Mouse (Mus musculus) limb, embryonic 10.5 days (tissue): ENCODE measurements at regions not wholly inside any gene's neighbourhood (a gene's known extent, or its start where the extent isn't known, plus 50 kb on each side); places are given as distances from the start of the nearest gene placed in this dataset.

Experiments used
- DNase-seq: peaks from one replicate; pipeline ENCODE4 v3.0.0-alpha.2; 2017; ENCODE audit warnings: low spot score
- H3K27ac ChIP-seq: fragments of 300-500 bp; sonication (generic); 2 replicates; pipeline ENCODE4 v1.5.1; 2016; ENCODE audit warnings: mild to moderate bottlenecking
- H3K27me3 ChIP-seq: fragments of 300-500 bp; sonication (generic); 2 replicates; pipeline ENCODE4 v1.6.1; 2016; ENCODE audit warnings: low read depth, mild to moderate bottlenecking; ENCODE audit not compliant: poor library complexity, severe bottlenecking
- H3K36me3 ChIP-seq: fragments of 300-500 bp; sonication (generic); 2 replicates; pipeline ENCODE4 v1.6.1; 2016; ENCODE audit warnings: mild to moderate bottlenecking, moderate library complexity
- H3K4me1 ChIP-seq: fragments of 300-500 bp; sonication (generic); 2 replicates; pipeline ENCODE4 v1.6.1; 2016
- H3K4me3 ChIP-seq: fragments of 300-500 bp; sonication (generic); 2 replicates; pipeline ENCODE4 v1.5.1; 2016; ENCODE audit warnings: mild to moderate bottlenecking, moderate library complexity
- H3K9me3 ChIP-seq: fragments of 300-500 bp; sonication (generic); replicated peaks from 2 replicates; pipeline ENCODE4 v1.6.1; 2016; ENCODE audit warnings: mild to moderate bottlenecking
- WGBS: fragments of 180-500 bp; shearing (Covaris S2); methylation state at CpG from one replicate; pipeline ENCODE4 v1.1.7; 2016; 5-methylcytosine and 5-hydroxymethylcytosine counted together

GRCm38 (mm10) chr2:61297135-61297534 is 281.2 kb upstream of the Tank start:
- H3K27ac ChIP-seq = no peak overlapping the region
- H3K4me1 ChIP-seq = no peaks in the 10 kb centered on the region
- no peaks in the 10 kb centered on the region for H3K27me3 ChIP-seq
- no peak for DNase-seq
- WGBS = 70% methylated on average over 5 of the region's 5 CpGs
- H3K4me3 ChIP-seq = no peak overlapping the region
- H3K9me3 ChIP-seq = no peaks in the 10 kb centered on the region
- H3K36me3 ChIP-seq = no peaks in the 10 kb centered on the region

GRCm38 (mm10) chr2:61296606-61297005 is 281.8 kb upstream of the Tank start:
- H3K4me1 ChIP-seq = no peaks in the 10 kb centered on the region
- 87% methylated on average over 6 of the region's 6 CpGs for WGBS
- H3K27ac ChIP-seq = no peak overlapping the region
- DNase-seq = no peak
- no peaks in the 10 kb centered on the region for H3K36me3 ChIP-seq
- H3K9me3 ChIP-seq = no peaks in the 10 kb centered on the region
- H3K27me3 ChIP-seq = no peaks in the 10 kb centered on the region
- H3K4me3 ChIP-seq = no peak overlapping the region

DNA sequence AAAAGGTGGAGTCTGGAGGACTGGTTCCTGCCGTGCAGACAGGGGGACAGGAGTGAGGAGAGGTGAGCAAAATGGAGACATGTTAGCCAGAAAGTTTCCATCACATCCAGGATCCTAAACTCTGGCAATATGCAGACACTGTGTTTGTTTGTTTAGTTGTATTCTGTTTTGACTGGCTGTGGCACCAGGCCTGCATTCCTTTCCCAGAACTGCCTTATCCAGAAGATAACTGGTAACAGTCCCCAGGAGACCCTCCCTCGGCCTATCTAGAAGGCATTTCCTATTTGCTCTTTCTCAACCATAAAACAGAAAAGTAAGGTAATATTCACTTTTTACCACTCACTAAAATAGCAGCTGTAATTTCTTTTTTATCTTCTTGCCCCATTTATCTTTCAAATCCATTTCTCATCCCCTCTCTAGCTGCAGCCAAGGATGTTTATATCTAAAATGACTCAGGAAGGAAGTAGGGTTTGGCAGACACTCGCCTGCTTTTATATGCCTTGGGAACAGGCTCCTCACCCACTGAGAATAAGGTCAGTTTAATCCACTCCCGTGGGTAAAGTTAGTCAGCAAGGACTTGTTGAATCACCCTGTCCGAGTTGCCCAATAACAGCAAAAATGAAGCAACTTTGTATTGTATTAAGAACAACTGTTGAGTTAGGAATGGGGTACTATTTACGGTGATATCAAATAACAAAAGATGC is 283.0 kb upstream of the Tank start:
- WGBS = 48% methylated on average over 6 of the region's 6 CpGs

DNA sequence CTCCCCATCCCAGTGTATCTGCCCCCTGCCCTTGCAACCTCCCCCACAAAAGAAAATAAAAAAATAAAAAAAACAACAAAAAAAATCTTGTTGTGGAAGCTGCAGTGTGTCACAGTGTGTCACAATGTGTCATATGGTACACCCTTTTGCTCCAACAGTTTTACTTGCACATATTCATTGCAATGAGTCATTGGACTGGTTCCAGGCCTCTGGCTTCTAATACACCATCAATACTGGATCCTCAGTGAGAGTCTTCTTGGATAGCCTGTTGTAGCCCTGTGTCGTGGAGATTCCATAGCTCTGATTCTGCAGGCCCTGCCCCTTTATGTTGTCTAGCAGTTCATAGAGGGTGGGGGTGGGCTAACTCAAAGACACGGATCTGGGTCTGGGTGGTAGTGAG is 290.1 kb upstream of the Tank start:
- 85% methylated on average over 2 of the region's 2 CpGs for WGBS
- no peak overlapping the region for H3K27ac ChIP-seq
- no peak overlapping the region for H3K4me3 ChIP-seq
- peaks cover 8% of the 10 kb centered on the region for H3K4me1 ChIP-seq
- no peaks in the 10 kb centered on the region for H3K9me3 ChIP-seq
- DNase-seq = no peak
- no peaks in the 10 kb centered on the region for H3K27me3 ChIP-seq
- no peaks in the 10 kb centered on the region for H3K36me3 ChIP-seq

More for the DNA sequence above, 283.0 kb upstream of the Tank start:
- no peak overlapping the region for H3K27ac ChIP-seq
- H3K4me1 ChIP-seq = no peaks in the 10 kb centered on the region
- no peaks in the 10 kb centered on the region for H3K9me3 ChIP-seq
- H3K4me3 ChIP-seq = no peak overlapping the region
- no peak for DNase-seq
- no peaks in the 10 kb centered on the region for H3K36me3 ChIP-seq
- no peaks in the 10 kb centered on the region for H3K27me3 ChIP-seq

DNA sequence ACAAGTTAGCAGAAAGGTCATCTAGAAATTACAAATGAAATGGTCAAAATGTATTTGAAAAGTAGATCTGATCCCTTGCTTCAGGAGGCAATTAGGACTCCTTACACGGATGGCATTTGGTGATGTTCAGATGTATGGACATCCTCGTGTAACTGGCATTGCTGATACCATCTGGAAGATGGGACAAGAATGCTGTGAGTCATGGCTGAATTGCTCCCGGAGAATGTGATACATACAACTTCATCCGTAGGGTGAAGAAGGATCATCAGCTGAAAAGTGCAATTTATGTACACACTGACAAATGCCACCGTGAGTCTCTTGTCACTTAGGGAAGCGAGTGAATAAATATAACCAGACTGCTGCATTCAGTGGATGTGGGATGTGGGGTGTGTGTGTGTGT is 293.7 kb upstream of the Tank start:
- no peak overlapping the region for H3K27ac ChIP-seq
- WGBS = 87% methylated on average over 6 of the region's 6 CpGs
- H3K4me3 ChIP-seq = no peak overlapping the region
- H3K36me3 ChIP-seq = no peaks in the 10 kb centered on the region
- peaks cover 8% of the 10 kb centered on the region for H3K4me1 ChIP-seq
- no peaks in the 10 kb centered on the region for H3K27me3 ChIP-seq
- DNase-seq = no peak
- H3K9me3 ChIP-seq = no peaks in the 10 kb centered on the region

GRCm38 (mm10) chr2:61283829-61284601 is 294.4 kb upstream of the Tank start:
- H3K27ac ChIP-seq = no peak overlapping the region; the same call in 1 of the 2 replicates

DNA sequence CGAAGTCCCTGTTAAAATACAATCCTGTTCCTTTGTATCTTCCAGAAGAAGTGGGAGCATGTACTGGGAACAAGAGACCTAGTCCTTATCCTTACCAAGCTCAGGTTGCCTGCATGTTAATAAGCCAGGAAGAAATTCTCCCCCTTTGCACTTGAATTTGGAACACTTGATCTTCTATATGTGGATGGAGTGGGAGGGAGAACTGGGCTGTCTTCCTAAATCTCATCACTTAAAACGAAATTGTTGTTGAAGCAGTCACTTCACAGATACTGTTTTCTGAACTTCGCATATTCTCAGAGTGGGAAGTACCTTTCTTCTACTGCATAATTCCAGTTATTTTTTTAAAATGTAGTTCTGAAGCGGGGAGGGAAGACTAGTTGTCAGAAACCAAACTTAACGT is 305.7 kb upstream of the Tank start:
- H3K4me3 ChIP-seq = no peak overlapping the region
- no peaks in the 10 kb centered on the region for H3K9me3 ChIP-seq
- H3K27me3 ChIP-seq = no peaks in the 10 kb centered on the region
- H3K4me1 ChIP-seq = peaks cover 8% of the 10 kb centered on the region
- 87% methylated on average over 5 of the region's 5 CpGs for WGBS
- no peaks in the 10 kb centered on the region for H3K36me3 ChIP-seq
- H3K27ac ChIP-seq = no peak overlapping the region
- no peak for DNase-seq

More at GRCm38 (mm10) chr2:61283829-61284601, 294.4 kb upstream of the Tank start:
- peaks cover 8% of the 10 kb centered on the region for H3K4me1 ChIP-seq
- 78% methylated on average over 9 of the region's 9 CpGs for WGBS
- H3K36me3 ChIP-seq = no peaks in the 10 kb centered on the region
- no peaks in the 10 kb centered on the region for H3K27me3 ChIP-seq
- no peaks in the 10 kb centered on the region for H3K9me3 ChIP-seq
- H3K4me3 ChIP-seq = no peak overlapping the region
- DNase-seq = no peak

DNA sequence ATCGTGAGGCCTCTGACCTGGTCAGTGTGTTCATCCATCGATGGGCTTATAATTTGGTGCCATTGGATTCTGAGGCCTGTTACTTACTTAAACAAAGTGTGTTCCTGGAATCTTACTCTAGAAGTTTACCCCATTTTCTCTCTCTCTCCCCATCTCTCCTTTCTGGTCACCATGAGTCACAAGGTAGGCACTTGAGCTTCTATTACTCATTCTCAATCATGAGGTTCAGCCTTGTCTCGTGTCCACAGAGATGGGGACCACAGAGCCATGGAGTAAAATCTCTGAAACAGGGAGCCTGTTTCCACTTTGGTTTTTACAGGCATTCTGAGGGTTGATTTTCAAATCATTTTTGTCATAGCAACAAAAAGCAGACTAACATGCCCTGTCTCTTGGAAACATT is 304.7 kb upstream of the Rbms1 start:
- no peak overlapping the region for H3K27ac ChIP-seq
- WGBS = 93% methylated on average over 3 of the region's 3 CpGs
- peaks cover 8% of the 10 kb centered on the region for H3K4me1 ChIP-seq
- H3K4me3 ChIP-seq = no peak overlapping the region
- H3K9me3 ChIP-seq = no peaks in the 10 kb centered on the region
- DNase-seq = no peak
- no peaks in the 10 kb centered on the region for H3K36me3 ChIP-seq
- H3K27me3 ChIP-seq = no peaks in the 10 kb centered on the region

GRCm38 (mm10) chr2:61250068-61250800 is 287.2 kb upstream of the Rbms1 start:
- DNase-seq = no peak

GRCm38 (mm10) chr2:61247956-61248355 is 285.0 kb upstream of the Rbms1 start:
- Histone ChIP-seq H3K4me1 (peaks cover 32% of the 10 kb centered on the region), H3K9me3 (no peaks in the 10 kb centered on the region), H3K36me3 (no peaks in the 10 kb centered on the region), H3K27ac (no peak overlapping the region), H3K4me3 (no peak overlapping the region), H3K27me3 (no peaks in the 10 kb centered on the region)
- 84% methylated on average over 4 of the region's 4 CpGs for WGBS
- no peak for DNase-seq

More at GRCm38 (mm10) chr2:61250068-61250800, 287.2 kb upstream of the Rbms1 start:
- Histone ChIP-seq H3K4me3 (no peak overlapping the region), H3K9me3 (no peaks in the 10 kb centered on the region), H3K4me1 (peaks cover 32% of the 10 kb centered on the region), H3K36me3 (no peaks in the 10 kb centered on the region), H3K27ac (no peak overlapping the region), H3K27me3 (no peaks in the 10 kb centered on the region)
- 80% methylated on average over 9 of the region's 9 CpGs for WGBS

DNA sequence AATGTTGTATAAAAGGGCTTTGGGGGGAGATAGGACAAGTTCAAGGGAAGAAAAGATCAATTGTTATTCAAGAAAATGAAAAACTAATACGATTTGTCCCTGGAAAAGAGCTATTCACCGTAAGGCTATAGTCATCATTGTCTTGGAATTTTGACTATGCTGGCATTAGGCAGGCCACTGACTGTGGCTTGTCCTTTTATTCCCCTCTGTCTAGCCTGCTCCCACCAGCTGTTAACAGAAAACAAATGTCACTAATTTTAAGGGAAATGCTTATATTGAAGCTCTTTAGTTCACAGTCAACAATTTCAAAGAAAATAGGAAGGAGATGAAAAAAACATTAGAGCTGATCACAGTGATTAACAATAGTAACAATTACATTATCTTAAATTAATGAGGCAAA is 284.3 kb upstream of the Rbms1 start:
- peaks cover 32% of the 10 kb centered on the region for H3K4me1 ChIP-seq
- H3K4me3 ChIP-seq = no peak overlapping the region
- no peak for DNase-seq
- H3K27ac ChIP-seq = peak overlapping the region; percentile 84
- no peaks in the 10 kb centered on the region for H3K36me3 ChIP-seq
- 69% methylated on average over 2 of the region's 2 CpGs for WGBS
- H3K9me3 ChIP-seq = no peaks in the 10 kb centered on the region
- no peaks in the 10 kb centered on the region for H3K27me3 ChIP-seq

- WGBS = 18% methylated on average over 3 of the region's 3 CpGs
- Histone ChIP-seq H3K4me1 (peaks cover 32% of the 10 kb centered on the region), H3K27me3 (no peaks in the 10 kb centered on the region), H3K36me3 (no peaks in the 10 kb centered on the region), H3K4me3 (no peak overlapping the region), H3K9me3 (no peaks in the 10 kb centered on the region), H3K27ac (peak overlapping the region; percentile 84)
- peak; percentile 35 for DNase-seq
Measured at GRCm38 (mm10) chr2:61246691-61247258, 283.8 kb upstream of the Rbms1 start.

GRCm38 (mm10) chr2:61245526-61245925 is 282.5 kb upstream of the Rbms1 start:
- H3K27ac ChIP-seq = no peak overlapping the region
- no peaks in the 10 kb centered on the region for H3K36me3 ChIP-seq
- no peak overlapping the region for H3K4me3 ChIP-seq
- H3K27me3 ChIP-seq = no peaks in the 10 kb centered on the region
- H3K9me3 ChIP-seq = no peaks in the 10 kb centered on the region
- H3K4me1 ChIP-seq = peaks cover 31% of the 10 kb centered on the region
- DNase-seq = no peak
- WGBS = 70% methylated on average over 7 of the region's 7 CpGs
